Mouse (Mus musculus): Measurements from ENCODE around the gene Spem1.

Spem1 gene

GRCm38 (mm10) chr11:69835966-69836335, 14.0 kb upstream of the Spem1 start:
- no peak for DNase-seq

- no peak for DNase-seq
Measured at GRCm38 (mm10) chr11:69835326-69835965, 13.5 kb upstream of the Spem1 start.

GRCm38 (mm10) chr11:69834001-69834549, 12.1 kb upstream of the Spem1 start:
- DNase-seq: peak; percentile 30 to 65

- DNase-seq: no peak
Measured at GRCm38 (mm10) chr11:69833554-69833953, 11.6 kb upstream of the Spem1 start.

GRCm38 (mm10) chr11:69828832-69829231, 6.9 kb upstream of the Spem1 start:
- DNase-seq: no peak

- DNase-seq: no peak
Measured at GRCm38 (mm10) chr11:69823456-69823855, 1.5 kb upstream of the Spem1 start.

- no peak for DNase-seq
Measured at GRCm38 (mm10) chr11:69818871-69819270, 3.1 kb downstream of the Spem1 start.

- DNase-seq: no peak
Measured at GRCm38 (mm10) chr11:69818365-69818764, 3.6 kb downstream of the Spem1 start, which contains the start of gene Spem2. Gene Spem2, minus strand, starts transcription at chr11:69818465.

GRCm38 (mm10) chr11:69816520-69816919, 5.5 kb downstream of the Spem1 start:
- DNase-seq: no peak

GRCm38 (mm10) chr11:69815155-69815554, 6.8 kb downstream of the Spem1 start, which contains the start of gene Gm39566:
Gene Gm39566, minus strand, starts transcription at chr11:69815298.
- DNase-seq: no peak

- DNase-seq: no peak
Measured at GRCm38 (mm10) chr11:69810280-69810679, 11.7 kb downstream of the Spem1 start.

- no peak for DNase-seq
Measured at GRCm38 (mm10) chr11:69807641-69808040, 14.3 kb downstream of the Spem1 start.

- no peak for DNase-seq
Measured at GRCm38 (mm10) chr11:69806378-69806777, 15.6 kb downstream of the Spem1 start.

GRCm38 (mm10) chr11:69804972-69805909, 16.7 kb downstream of the Spem1 start, which contains the start of gene Tmem102:
Gene Tmem102, minus strand, starts transcription at chr11:69805624.
- peak; percentile 81 to 93 for DNase-seq

GRCm38 (mm10) chr11:69804652-69804940, 17.4 kb downstream of the Spem1 start:
- DNase-seq: peak; percentile 68 to 71

GRCm38 (mm10) chr11:69803786-69804651, 18.0 kb downstream of the Spem1 start:
- peak; percentile 81 to 91 for DNase-seq

GRCm38 (mm10) chr11:69803328-69803727, 18.7 kb downstream of the Spem1 start:
- no peak for DNase-seq

- DNase-seq: peak; percentile 86 to 92
Measured at GRCm38 (mm10) chr11:69802648-69803105, 19.3 kb downstream of the Spem1 start.

GRCm38 (mm10) chr11:69801379-69801977, 20.5 kb downstream of the Spem1 start, which contains the start of gene Fgf11:
Gene Fgf11, minus strand, starts transcription at chr11:69801857.
- DNase-seq: no peak

GRCm38 (mm10) chr11:69800392-69801197, 21.4 kb downstream of the Spem1 start:
- DNase-seq: peak; percentile 70 to 81

- no peak for DNase-seq
Measured at GRCm38 (mm10) chr11:69800138-69800391, 21.9 kb downstream of the Spem1 start.
